Mouse (Mus musculus): Measurements from ENCODE around the gene Bad.

- TF ChIP-seq CTCF (IDR thresholded peaks at IDR 0.05; ENCODE audit: extremely low read depth, insufficient read depth, low read length): no peak
- no peak for TF ChIP-seq POLR2A (IDR thresholded peaks at IDR 0.05; ENCODE audit: extremely low read depth, insufficient read depth, low read length)
Measured at GRCm38 (mm10) chr19:6934195-6934977, 7.3 kb upstream of the Bad start, which contains the start of gene Kcnk4.
